Mouse (Mus musculus) retina, postnatal 7 days (tissue): ENCODE measurements around the gene Oasl1.

Source experiments
- DNase-seq: peaks from one replicate; pipeline ENCODE4 v3.0.0-alpha.2; 2012; ENCODE audit warnings: low read depth, low spot score

The Oasl1 gene

GRCm38 (mm10) chr5:114968651-114969050 is 45.6 kb downstream of the Oasl1 start:
- no peak for DNase-seq

GRCm38 (mm10) chr5:114969064-114969463 is 46.0 kb downstream of the Oasl1 start:
- DNase-seq, result no peak

DNA sequence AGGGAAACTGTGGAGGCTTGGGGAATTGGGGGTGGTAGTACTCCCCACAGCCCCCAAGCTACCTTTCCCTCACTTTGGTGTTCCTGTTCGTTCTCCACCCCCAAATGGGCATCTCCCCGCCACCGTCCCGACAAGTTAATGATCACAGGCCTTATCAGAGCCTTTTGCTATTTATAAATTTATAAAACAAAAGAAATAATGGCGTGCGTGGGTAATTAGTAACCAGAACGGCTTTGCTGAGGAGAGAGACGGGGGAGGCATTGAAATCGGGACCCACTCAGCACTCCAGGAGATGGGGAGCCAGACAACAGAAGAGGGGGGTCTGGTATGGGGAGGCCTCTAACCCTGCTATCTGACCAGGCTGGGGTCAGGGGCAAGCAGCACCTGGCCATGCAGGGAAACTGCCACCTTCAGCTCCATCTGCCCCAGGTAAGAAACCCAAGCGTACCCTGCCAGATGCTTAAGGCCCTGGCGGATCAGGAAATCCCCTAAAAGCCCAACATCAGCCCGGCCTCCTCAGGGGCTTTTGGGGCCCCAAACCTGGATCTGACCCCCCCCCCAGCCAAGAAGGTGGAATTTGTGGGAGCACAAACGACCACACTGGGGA is 46.7 kb downstream of the Oasl1 start:
- DNase-seq, result no peak

- no peak for DNase-seq
These were observed 47.8 kb downstream of the Oasl1 start, which contains the start of gene Hnf1a for GRCm38 (mm10) chr5:114970824-114971227. Gene Hnf1a, minus strand, starts transcription at chr5:114971094.

DNA sequence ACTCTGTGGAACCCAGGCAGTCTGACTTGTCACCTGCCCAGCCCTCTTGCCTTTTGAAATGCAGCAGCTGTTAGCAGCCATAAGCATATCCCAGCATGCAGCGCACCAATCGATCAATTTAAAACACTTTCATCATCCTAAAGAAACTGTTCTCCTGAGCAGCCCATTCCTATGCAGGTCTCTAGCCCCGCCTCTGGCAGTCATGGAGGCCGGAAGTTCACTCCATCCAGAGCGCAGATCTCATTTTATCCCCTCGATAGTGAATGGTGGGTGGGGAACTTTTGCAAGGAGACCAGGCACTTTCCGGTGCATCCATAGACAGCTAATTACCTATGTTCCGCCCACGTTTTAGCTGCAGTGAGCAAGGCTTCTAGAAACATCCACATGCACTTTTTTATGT is 49.2 kb downstream of the Oasl1 start:
- no peak for DNase-seq

DNA sequence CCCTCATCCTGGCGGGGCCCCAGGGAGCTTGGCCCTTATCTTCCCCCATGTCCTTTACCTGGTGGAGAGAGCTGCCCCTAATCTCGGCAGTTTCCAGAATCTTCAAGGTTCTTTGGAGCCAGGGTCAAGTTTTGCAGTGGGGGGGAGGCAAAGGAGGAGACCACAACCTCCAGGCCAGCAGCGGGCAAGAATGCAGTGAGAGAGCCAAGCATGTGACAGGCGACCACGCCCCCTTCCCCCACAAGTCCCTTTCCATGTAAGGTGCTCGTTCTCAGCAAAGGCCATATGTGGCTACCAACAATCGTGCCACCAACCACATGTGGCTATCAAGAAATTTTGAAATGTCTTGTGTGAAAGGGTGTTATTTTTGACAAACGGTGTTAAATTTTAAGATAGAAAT is 50.1 kb downstream of the Oasl1 start:
- DNase-seq, result no peak

- DNase-seq, result no peak
These were observed 53.9 kb downstream of the Oasl1 start for GRCm38 (mm10) chr5:114976935-114977334.

GRCm38 (mm10) chr5:114978473-114978872 is 55.4 kb downstream of the Oasl1 start:
- DNase-seq, result no peak

GRCm38 (mm10) chr5:114978888-114979249 is 55.8 kb downstream of the Oasl1 start:
- no peak for DNase-seq

DNA sequence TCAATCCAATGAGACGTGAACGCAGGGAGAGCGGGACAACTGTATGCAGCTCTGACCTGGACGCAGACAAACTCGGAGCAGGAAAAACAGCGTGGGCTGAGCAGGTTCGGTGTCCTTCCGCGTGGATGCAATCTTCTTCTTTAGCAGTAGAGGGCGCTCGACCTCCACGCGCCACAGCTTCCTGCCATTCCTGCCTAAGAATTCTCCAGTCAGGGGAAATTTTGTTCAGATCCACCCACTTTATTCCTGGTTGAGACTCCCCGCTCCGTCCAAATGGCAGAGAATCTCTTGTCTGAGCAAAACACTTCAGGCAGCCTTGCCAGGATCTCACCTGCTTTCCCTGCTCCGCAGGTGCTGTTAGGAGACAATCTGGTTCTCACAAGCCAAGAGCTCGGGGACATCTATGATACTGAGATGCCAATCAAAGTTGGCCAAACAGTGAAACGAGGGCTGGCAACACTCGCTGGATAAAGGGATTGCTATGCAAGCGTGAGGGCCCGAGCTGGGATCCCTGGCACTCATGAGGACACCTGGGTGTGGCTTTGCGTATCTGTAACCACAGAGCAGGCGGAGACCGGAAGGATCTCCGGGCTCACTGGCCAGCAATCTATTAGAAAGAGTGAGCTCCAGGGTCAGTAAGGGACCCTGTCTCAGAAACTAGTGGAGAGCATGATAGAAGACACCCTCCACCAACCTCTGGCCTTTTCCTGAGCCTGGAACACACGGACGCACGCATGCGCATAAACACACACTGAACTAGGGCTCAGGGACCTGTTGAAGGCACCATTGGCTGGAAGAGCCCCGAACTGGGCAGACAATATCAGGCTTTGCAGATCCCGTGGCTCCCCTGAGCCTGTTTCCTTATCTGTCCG is 56.4 kb downstream of the Oasl1 start:
- peak; percentile 61 for DNase-seq

GRCm38 (mm10) chr5:114980122-114980748 is 57.2 kb downstream of the Oasl1 start:
- no peak for DNase-seq

- DNase-seq, result no peak
These were observed 59.0 kb downstream of the Oasl1 start for GRCm38 (mm10) chr5:114982001-114982400.

- DNase-seq, result no peak
These were observed 62.0 kb downstream of the Oasl1 start for GRCm38 (mm10) chr5:114985074-114985473.
